Mouse (Mus musculus) CH12.LX (cell line): Measurements from ENCODE around the gene Ptprs.

Source experiments
- BHLHE40 ChIP-seq: IDR thresholded peaks from 2 replicates; pipeline ENCODE4 v1.6.1; 2011; ENCODE audit warnings: mild to moderate bottlenecking, low read depth, low read length, improper control_type of control experiment
- CTCF ChIP-seq, 2 experiments: IDR thresholded peaks in 1 of 2; conservative IDR thresholded peaks in 1 of 2; 2 replicates each; pipeline ENCODE4 v1.5.1; 2011 to 2012; ENCODE audit warnings: low read depth in 2 of 2, low read length in 2 of 2, improper control_type of control experiment in 1 of 2, inconsistent platforms in 1 of 2, mild to moderate bottlenecking in 1 of 2, moderate library complexity in 1 of 2
- EP300 ChIP-seq: IDR thresholded peaks from 2 replicates; pipeline ENCODE4 v1.6.1; 2011; ENCODE audit warnings: low read length, improper control_type of control experiment
- ETS1 ChIP-seq: conservative IDR thresholded peaks from 2 replicates; pipeline ENCODE4 v1.6.1; 2012; ENCODE audit warnings: low read depth, mild to moderate bottlenecking, inconsistent platforms, low read length, improper control_type of control experiment, moderate library complexity
- GABPA ChIP-seq: IDR thresholded peaks from 2 replicates; pipeline ENCODE4 v1.6.1; 2012; ENCODE audit warnings: low read depth, low read length, improper control_type of control experiment, inconsistent platforms; ENCODE audit not compliant: insufficient replicate concordance
- HCFC1 ChIP-seq: IDR thresholded peaks from 2 replicates; pipeline ENCODE4 v1.6.1; 2012; ENCODE audit warnings: low read depth, mild to moderate bottlenecking, inconsistent platforms, low read length, improper control_type of control experiment
- MAZ ChIP-seq: IDR thresholded peaks from 2 replicates; pipeline ENCODE4 v1.6.1; 2012; ENCODE audit warnings: low read depth, mild to moderate bottlenecking, inconsistent platforms, low read length, improper control_type of control experiment, moderate library complexity
- POLR2A ChIP-seq: IDR thresholded peaks from 2 replicates; pipeline ENCODE4 v1.6.1; 2011; ENCODE audit warnings: low read depth, mild to moderate bottlenecking, improper control_type of control experiment, low read length
- RCOR1 ChIP-seq: conservative IDR thresholded peaks from 2 replicates; pipeline ENCODE4 v1.6.1; 2012; ENCODE audit warnings: low read depth, mild to moderate bottlenecking, inconsistent platforms, low read length, improper control_type of control experiment
- SIN3A ChIP-seq: IDR thresholded peaks from 2 replicates; pipeline ENCODE4 v1.6.1; 2012; ENCODE audit warnings: low read length, improper control_type of control experiment, inconsistent platforms
- TBP ChIP-seq: conservative IDR thresholded peaks from 2 replicates; pipeline ENCODE4 v1.6.1; 2011; ENCODE audit warnings: low read depth, low read length, improper control_type of control experiment
- TCF12 ChIP-seq: IDR thresholded peaks from 2 replicates; pipeline ENCODE4 v1.6.1; 2014; ENCODE audit warnings: low read depth, mild to moderate bottlenecking, inconsistent platforms, low read length, improper control_type of control experiment
- USF1 ChIP-seq: IDR thresholded peaks from 2 replicates; pipeline ENCODE4 v1.6.1; 2014; ENCODE audit warnings: low read depth, mild to moderate bottlenecking, inconsistent platforms, low read length, improper control_type of control experiment

- no peak for TF ChIP-seq SIN3A
- no peak for TF ChIP-seq TCF12
- no peak for TF ChIP-seq POLR2A
- TF ChIP-seq CTCF (conservative IDR thresholded peaks at IDR 0.05 in 1 of 2, IDR thresholded peaks at IDR 0.05 in 1 of 2; ENCODE audit: low read depth in 2 of 2, low read length in 2 of 2) = no peak
- no peak for TF ChIP-seq EP300
- no peak for TF ChIP-seq RCOR1
- no peak for TF ChIP-seq BHLHE40
- TF ChIP-seq GABPA = no peak
- TF ChIP-seq ETS1 = no peak
- no peak for TF ChIP-seq USF1
- TF ChIP-seq TBP = no peak
- TF ChIP-seq HCFC1 = no peak
- no peak for TF ChIP-seq MAZ
Measured at GRCm38 (mm10) chr17:56424726-56425583, 51.3 kb downstream of the Ptprs start.
